Mouse (Mus musculus) neural tube, embryonic 15.5 days (tissue): ENCODE measurements around the gene Gm11567. TPM values are rescaled to one million over a fixed set of nuclear protein-coding genes. Genes with fewer than 3 reads are reported as not detected.
"Not testable (repeated sequence)": the region's sequence is repeated elsewhere in the genome, so short reads cannot be mapped to it uniquely, and the experiment has no call there.

Source experiments
- ATAC-seq: fragments of 200-750 bp; cut with Nextera tagmentation; 2 replicates; pipeline ENCODE4 v1.8.0; 2017; ENCODE audit warnings: mild to moderate bottlenecking, moderate TSS enrichment, moderate library complexity; ENCODE audit not compliant: low FRiP score
- H3K27ac ChIP-seq: fragments of 300-500 bp; sonication (generic); replicated peaks from 2 replicates; pipeline ENCODE4 v1.5.1; 2015; ENCODE audit warnings: mild to moderate bottlenecking, inconsistent platforms
- H3K27me3 ChIP-seq: fragments of 300-500 bp; sonication (generic); replicated peaks from 2 replicates; pipeline ENCODE4 v1.6.1; 2015; ENCODE audit warnings: inconsistent platforms
- H3K36me3 ChIP-seq: fragments of 300-500 bp; sonication (generic); 2 replicates; pipeline ENCODE4 v1.6.1; 2015; ENCODE audit warnings: inconsistent platforms
- H3K4me1 ChIP-seq: fragments of 300-500 bp; sonication (generic); 2 replicates; pipeline ENCODE4 v1.6.1; 2015; ENCODE audit warnings: inconsistent platforms
- H3K4me2 ChIP-seq: fragments of 300-500 bp; sonication (generic); 2 replicates; pipeline ENCODE4 v1.6.1; 2015; ENCODE audit warnings: inconsistent platforms, mild to moderate bottlenecking, moderate library complexity
- H3K4me3 ChIP-seq: fragments of 300-500 bp; sonication (generic); replicated peaks from 2 replicates; pipeline ENCODE4 v1.5.1; 2015; ENCODE audit warnings: mild to moderate bottlenecking, inconsistent platforms
- H3K9ac ChIP-seq: fragments of 300-500 bp; sonication (generic); replicated peaks from 2 replicates; pipeline ENCODE4 v1.6.1; 2015; ENCODE audit warnings: mild to moderate bottlenecking, inconsistent platforms
- H3K9me3 ChIP-seq: fragments of 300-500 bp; sonication (generic); replicated peaks from 2 replicates; pipeline ENCODE4 v1.6.1; 2016; ENCODE audit warnings: inconsistent platforms
- WGBS: fragments of 180-500 bp; shearing (Covaris S2); methylation state at CpG from one replicate; pipeline ENCODE4 v1.1.7; 2015; ENCODE audit warnings: mixed read lengths; 5-methylcytosine and 5-hydroxymethylcytosine counted together
- polyA plus RNA-seq: library from polyadenylated mRNA; unstranded; fragments of >200 nt; fragmentation: Nextera tagmentation; extraction: Ambion mirVana; gene quantifications from 2 replicates; pipeline ENCODE4 v1.2.1, GENCODE M21; 2015

Gm11567 gene
- not detected in 2 replicates for polyA plus RNA-seq

- ATAC-seq, result not testable (repeated sequence)
- 64% methylated on average over 1 of the region's 1 CpGs for WGBS
Observed at GRCm38 (mm10) chr11:99878887-99879286, at the start of gene Gm11567. Gene Gm11567 (plus strand): TSS chr11:99879187.

DNA sequence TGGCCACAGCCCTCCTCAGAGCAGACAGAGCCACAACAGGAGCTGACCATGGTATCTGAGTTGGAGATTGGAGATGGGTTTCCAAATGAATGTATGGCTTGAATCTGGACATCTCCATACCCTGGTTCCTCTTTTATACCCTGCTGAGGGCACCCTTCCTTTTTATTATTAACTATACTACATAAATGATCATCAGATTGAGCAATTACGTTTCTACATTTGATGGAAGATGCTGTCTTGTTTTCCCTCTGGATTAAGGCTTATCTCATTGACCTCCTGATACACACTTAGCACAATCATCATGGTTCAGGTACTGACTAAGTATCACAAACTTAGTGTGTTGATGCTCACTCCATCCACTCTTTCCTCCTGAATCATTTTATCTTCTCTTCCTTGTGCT lies 41.0 kb upstream of the Gm11567 start, which contains the start of gene 2300003K06Rik:
TSS of gene 2300003K06Rik (minus strand) at position 101 of the 400 bp plus-strand sequence.
- Histone ChIP-seq H3K27ac (no peak within 1 kb of the TSS), H3K36me3 (no peaks in the 10 kb centered on the region), H3K9me3 (no peaks in the 10 kb centered on the region), H3K4me2 (no peak within 1 kb of the TSS), H3K4me1 (no peaks in the 10 kb centered on the region), H3K27me3 (no peaks in the 10 kb centered on the region), H3K9ac (no peak within 1 kb of the TSS), H3K4me3 (no peak within 1 kb of the TSS)
- ATAC-seq, result no peak
- 78% methylated on average over 1 of the region's 1 CpGs for WGBS

More at GRCm38 (mm10) chr11:99878887-99879286, at the start of gene Gm11567:
- not testable (repeated sequence) for H3K9ac ChIP-seq, H3K4me2 ChIP-seq, H3K27ac ChIP-seq, H3K4me1 ChIP-seq, H3K27me3 ChIP-seq, H3K9me3 ChIP-seq, H3K4me3 ChIP-seq, H3K36me3 ChIP-seq

DNA sequence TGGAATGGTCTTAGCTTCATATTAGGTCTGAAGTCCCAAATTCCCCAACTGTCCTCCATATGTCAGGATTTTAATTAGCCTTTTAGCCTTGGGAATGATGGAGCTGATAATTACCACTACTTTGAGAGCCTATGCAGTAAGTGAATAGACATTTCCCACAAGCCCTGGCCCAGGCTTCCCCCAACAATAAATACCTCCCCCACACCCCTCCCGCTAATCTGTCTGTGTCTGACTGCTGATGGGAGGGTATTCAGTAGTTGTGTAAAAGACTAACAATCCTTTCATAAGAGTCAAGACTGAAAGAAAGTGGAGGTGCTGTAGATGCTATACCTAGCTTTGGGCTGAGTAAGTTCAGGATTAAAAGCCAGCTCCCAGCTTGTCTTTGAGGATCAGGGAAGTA lies 36.8 kb upstream of the Gm11567 start:
- H3K27ac ChIP-seq, result no peak overlapping the region
- H3K9me3 ChIP-seq, result no peaks in the 10 kb centered on the region
- H3K36me3 ChIP-seq, result no peaks in the 10 kb centered on the region
- H3K27me3 ChIP-seq, result no peaks in the 10 kb centered on the region
- no peak overlapping the region for H3K9ac ChIP-seq
- WGBS, result 32% methylated on average over 1 of the region's 1 CpGs
- ATAC-seq, result no peak
- H3K4me3 ChIP-seq, result no peak overlapping the region
- no peak overlapping the region for H3K4me2 ChIP-seq
- H3K4me1 ChIP-seq, result no peaks in the 10 kb centered on the region

GRCm38 (mm10) chr11:99846746-99847145 lies 32.2 kb upstream of the Gm11567 start:
- Histone ChIP-seq H3K4me1 (no peaks in the 10 kb centered on the region), H3K4me2 (no peak overlapping the region), H3K27me3 (no peaks in the 10 kb centered on the region), H3K27ac (no peak overlapping the region), H3K9me3 (no peaks in the 10 kb centered on the region), H3K36me3 (no peaks in the 10 kb centered on the region), H3K9ac (no peak overlapping the region), H3K4me3 (no peak overlapping the region)
- 98% methylated on average over 2 of the region's 2 CpGs for WGBS
- ATAC-seq, result no peak

GRCm38 (mm10) chr11:99851508-99851907 lies 27.5 kb upstream of the Gm11567 start, which contains the start of gene Krtap4-16:
Gene Krtap4-16 (minus strand): TSS chr11:99851608.
- no peak for ATAC-seq
- Histone ChIP-seq H3K4me1 (no peaks in the 10 kb centered on the region), H3K27ac (no peak within 1 kb of the TSS), H3K27me3 (no peaks in the 10 kb centered on the region), H3K9ac (no peak within 1 kb of the TSS), H3K4me3 (no peak within 1 kb of the TSS), H3K36me3 (no peaks in the 10 kb centered on the region), H3K9me3 (no peaks in the 10 kb centered on the region), H3K4me2 (no peak within 1 kb of the TSS)

GRCm38 (mm10) chr11:99854121-99854520 lies 24.9 kb upstream of the Gm11567 start:
- H3K27ac ChIP-seq, result no peak overlapping the region
- 57% methylated on average over 3 of the region's 3 CpGs for WGBS
- H3K9ac ChIP-seq, result no peak overlapping the region
- H3K27me3 ChIP-seq, result no peaks in the 10 kb centered on the region
- no peak overlapping the region for H3K4me3 ChIP-seq
- no peaks in the 10 kb centered on the region for H3K9me3 ChIP-seq
- no peak for ATAC-seq
- no peaks in the 10 kb centered on the region for H3K36me3 ChIP-seq
- no peaks in the 10 kb centered on the region for H3K4me1 ChIP-seq
- H3K4me2 ChIP-seq, result no peak overlapping the region

DNA sequence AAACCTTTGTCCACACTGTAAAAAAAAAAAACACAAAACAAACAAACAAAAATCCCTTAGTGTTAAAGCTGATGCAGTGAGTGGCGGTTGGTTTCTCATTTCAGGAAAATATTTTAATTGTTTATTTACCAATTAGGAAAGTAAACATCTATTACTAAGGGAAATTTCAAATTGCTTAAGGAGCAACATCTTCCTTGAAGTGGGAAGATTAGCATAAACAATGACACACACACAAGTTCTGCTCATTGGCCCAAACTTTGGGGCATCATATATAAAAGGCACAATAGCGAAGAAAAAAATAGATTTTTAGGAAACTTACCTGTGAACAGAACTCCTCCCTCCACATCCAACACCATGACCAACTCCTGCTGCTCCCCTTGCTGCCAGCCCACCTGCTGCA lies 21.4 kb upstream of the Gm11567 start, which contains the start of gene Gm11568:
TSS of gene Gm11568 (plus strand) at position 301 of the 400 bp plus-strand sequence.
- no peaks in the 10 kb centered on the region for H3K9me3 ChIP-seq
- H3K4me3 ChIP-seq, result no peak within 1 kb of the TSS
- H3K4me1 ChIP-seq, result no peaks in the 10 kb centered on the region
- H3K9ac ChIP-seq, result no peak within 1 kb of the TSS
- H3K4me2 ChIP-seq, result no peak within 1 kb of the TSS
- ATAC-seq, result no peak
- no peaks in the 10 kb centered on the region for H3K27me3 ChIP-seq
- 93% methylated on average over 2 of the region's 2 CpGs for WGBS
- H3K36me3 ChIP-seq, result no peaks in the 10 kb centered on the region
- H3K27ac ChIP-seq, result no peak within 1 kb of the TSS

DNA sequence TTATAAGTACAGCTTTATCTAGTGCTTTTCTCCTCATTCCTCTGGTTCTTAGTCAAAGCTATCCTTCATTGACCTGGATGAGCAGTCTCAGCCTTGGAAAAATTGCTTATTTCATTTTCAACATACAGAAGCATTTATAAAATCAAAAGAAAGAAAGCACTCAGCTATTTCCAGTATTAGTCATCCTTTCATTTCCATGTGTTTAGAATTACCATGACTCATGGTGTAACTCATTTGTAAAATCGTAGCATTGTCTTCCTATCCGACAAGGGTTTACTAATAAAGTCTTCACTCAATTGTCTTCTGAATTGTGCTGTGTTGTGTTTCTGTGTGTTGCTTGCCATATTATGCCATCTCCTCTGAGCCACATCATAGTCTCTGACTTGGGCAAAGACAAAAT lies 20.2 kb upstream of the Gm11567 start:
- Histone ChIP-seq H3K4me3 (no peak overlapping the region), H3K9me3 (no peaks in the 10 kb centered on the region), H3K27me3 (no peaks in the 10 kb centered on the region), H3K36me3 (no peaks in the 10 kb centered on the region), H3K27ac (no peak overlapping the region), H3K9ac (no peak overlapping the region), H3K4me1 (no peaks in the 10 kb centered on the region), H3K4me2 (no peak overlapping the region)
- ATAC-seq, result no peak
- WGBS, result 83% methylated on average over 2 of the region's 2 CpGs

DNA sequence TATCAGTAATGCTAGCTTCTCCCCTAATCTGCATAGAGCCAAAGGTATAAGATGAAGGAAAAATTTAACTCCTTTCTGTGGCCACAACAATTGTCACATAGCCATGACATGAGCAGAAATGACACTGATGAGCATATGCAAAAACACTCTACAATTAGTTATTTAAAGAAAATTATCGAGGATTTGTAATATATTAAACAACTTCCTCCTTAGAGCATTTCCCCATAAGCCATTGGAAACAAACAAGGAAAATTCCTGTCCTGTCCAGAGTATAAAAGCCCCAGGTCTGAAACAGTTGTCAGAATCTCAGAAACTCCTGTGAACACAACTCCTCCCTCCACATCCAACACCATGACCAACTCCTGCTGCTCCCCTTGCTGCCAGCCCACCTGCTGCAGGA lies 14.8 kb upstream of the Gm11567 start, which contains the start of gene Gm11559:
TSS of gene Gm11559 (plus strand) at position 301 of the 400 bp plus-strand sequence.
- H3K27ac ChIP-seq, H3K4me1 ChIP-seq, ATAC-seq, H3K27me3 ChIP-seq, H3K9ac ChIP-seq, H3K9me3 ChIP-seq, H3K36me3 ChIP-seq, H3K4me3 ChIP-seq, H3K4me2 ChIP-seq: not testable (repeated sequence)
- 74% methylated on average over 1 of the region's 1 CpGs for WGBS

DNA sequence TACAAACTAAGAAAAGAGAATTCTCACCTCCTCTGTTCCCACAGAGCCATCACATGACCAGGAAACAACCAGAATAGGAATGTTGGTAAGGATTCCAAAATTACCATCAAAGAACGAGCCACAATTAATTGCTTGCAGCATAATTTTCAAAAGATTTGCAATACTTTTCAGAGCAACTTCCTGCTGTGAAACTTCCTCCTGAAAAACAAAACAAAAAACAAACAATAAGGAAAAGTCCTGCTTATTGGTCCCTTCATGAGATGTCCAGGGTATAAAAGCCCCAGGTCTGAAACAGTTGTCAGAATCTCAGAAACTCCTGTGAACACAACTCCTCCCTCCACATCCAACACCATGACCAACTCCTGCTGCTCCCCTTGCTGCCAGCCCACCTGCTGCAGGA lies 5.9 kb upstream of the Gm11567 start, which contains the start of gene Krtap9-1:
TSS of gene Krtap9-1 (plus strand) at position 301 of the 400 bp plus-strand sequence.
- H3K4me3 ChIP-seq, H3K4me1 ChIP-seq, ATAC-seq, H3K9ac ChIP-seq, H3K9me3 ChIP-seq, H3K36me3 ChIP-seq, H3K4me2 ChIP-seq, H3K27ac ChIP-seq, H3K27me3 ChIP-seq: not testable (repeated sequence)
- 77% methylated on average over 1 of the region's 1 CpGs for whole genome bisulfite sequencing

GRCm38 (mm10) chr11:99907620-99908019 lies 28.6 kb downstream of the Gm11567 start, which contains the start of gene Krtap31-1:
Gene Krtap31-1 (plus strand): TSS chr11:99907920.
- Histone ChIP-seq H3K36me3 (no peaks in the 10 kb centered on the region), H3K4me2 (no peak within 1 kb of the TSS), H3K27ac (no peak within 1 kb of the TSS), H3K4me3 (no peak within 1 kb of the TSS), H3K9ac (no peak within 1 kb of the TSS), H3K4me1 (no peaks in the 10 kb centered on the region), H3K27me3 (no peaks in the 10 kb centered on the region), H3K9me3 (no peaks in the 10 kb centered on the region)
- no peak for ATAC-seq
- WGBS, result 89% methylated on average over 2 of the region's 2 CpGs

DNA sequence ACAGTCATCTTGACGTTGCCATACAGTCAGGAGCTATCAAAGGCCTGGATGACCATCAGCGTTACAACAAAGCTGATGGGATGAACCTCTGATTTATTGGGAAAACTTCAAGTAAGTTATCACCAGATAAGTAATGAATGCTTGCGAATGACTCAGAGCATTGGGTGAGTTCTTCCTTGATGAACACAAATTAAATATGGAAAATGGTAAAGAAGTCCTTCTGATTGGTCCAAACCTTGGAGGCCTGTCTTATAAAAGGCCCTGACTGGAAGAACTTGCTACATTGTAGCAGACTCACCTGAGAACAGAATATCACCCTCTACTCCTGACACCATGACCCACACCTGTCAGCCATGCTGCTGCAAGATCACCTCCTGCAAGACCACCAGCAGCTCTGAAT lies 35.5 kb downstream of the Gm11567 start, which contains the start of gene Gm11565:
TSS of gene Gm11565 (plus strand) at position 301 of the 400 bp plus-strand sequence.
- H3K27me3 ChIP-seq, result no peaks in the 10 kb centered on the region
- WGBS, result 96% methylated on average over 3 of the region's 3 CpGs

More for the DNA sequence above, 35.5 kb downstream of the Gm11567 start, which contains the start of gene Gm11565:
- Histone ChIP-seq H3K27ac (no peak within 1 kb of the TSS), H3K9ac (no peak within 1 kb of the TSS), H3K4me3 (no peak within 1 kb of the TSS), H3K36me3 (no peaks in the 10 kb centered on the region), H3K9me3 (no peaks in the 10 kb centered on the region), H3K4me1 (no peaks in the 10 kb centered on the region), H3K4me2 (no peak within 1 kb of the TSS)
- no peak for ATAC-seq
